Mouse (Mus musculus): Measurements from ENCODE around the gene Tanc2.

- TF ChIP-seq CTCF (IDR thresholded peaks at IDR 0.05; ENCODE audit: low read depth) = no peak
- no peak for TF ChIP-seq EP300 (IDR thresholded peaks at IDR 0.05; ENCODE audit: low read depth)
Measured at GRCm38 (mm10) chr11:105966288-105966687, 376.5 kb downstream of the Tanc2 start.
